Mouse (Mus musculus): ENCODE measurements around the gene Spock1.
A peak's percentile ranks its signal among the peaks of the same experiment; 100 is the strongest.
"Not testable (repeated sequence)": the region's sequence is repeated elsewhere in the genome, so short reads cannot be mapped to it uniquely, and the experiment has no call there.

Gene Spock1

DNA sequence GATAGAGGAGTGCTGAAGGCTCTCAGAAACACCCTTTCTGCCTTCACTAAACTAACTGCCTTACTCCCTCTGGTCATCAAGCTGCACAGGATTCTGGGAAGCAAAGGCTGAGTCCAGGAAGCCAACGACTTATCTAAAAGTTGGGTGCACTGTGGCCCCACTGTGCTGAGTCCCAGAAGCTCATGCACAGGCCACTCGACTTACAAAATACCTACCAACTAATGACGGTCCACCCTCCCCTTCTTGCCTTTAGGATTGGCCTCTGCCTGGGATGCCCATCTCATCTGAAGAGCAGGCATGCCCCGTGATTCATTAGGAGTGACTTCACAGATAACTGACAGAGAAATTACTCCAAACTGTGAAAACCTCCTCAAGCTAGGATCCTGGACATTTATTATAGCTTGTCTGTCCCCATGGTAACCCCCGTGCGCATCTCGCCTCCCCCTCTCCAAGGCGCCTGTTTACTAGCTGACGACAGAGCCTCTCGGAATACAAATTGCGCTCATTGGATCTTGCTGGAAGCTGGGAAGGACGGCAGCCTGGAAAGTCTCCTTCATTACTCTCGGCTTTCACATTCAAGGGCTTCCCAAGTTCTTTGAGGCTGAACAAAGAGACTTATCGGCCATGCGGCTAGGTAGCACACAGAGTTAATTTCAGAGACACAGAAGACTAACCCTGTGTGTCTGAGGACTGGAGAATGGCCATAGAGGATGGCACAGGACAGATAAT lies 312.9 kb downstream of the Spock1 start:
- DNase-seq (ENCODE audit: low spot score) = no peak

DNA sequence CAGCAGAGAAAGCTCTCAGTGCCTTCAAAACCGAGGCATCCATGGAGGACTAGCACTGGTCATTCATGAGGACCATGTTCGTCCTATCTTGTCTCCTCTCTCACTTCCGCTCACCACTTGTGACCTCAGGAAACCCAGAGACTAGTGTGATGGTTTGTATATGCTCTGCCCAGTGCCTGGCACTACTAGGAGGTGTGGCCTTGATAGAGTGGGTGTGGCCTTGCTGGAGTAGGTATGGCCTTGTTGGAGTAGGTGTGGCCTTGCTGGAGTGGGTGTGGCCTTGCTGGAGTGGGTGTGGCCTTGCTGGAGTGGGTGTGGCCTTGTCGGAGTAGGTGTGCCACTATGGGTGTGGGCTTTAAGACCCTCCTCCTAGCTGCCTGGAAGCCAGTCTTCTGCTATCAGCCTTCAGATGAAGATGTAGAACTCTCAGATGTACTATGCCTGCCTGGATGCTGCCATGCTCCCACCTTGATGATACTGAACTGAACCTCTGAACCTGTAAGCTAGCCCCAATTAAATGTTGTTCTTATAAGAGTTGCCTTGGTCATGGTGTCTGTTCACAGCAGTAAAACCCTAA lies 318.7 kb downstream of the Spock1 start:
- not testable (repeated sequence) for DNase-seq (ENCODE audit: low spot score)

GRCm38 (mm10) chr13:57588558-57589273 lies 319.4 kb downstream of the Spock1 start:
- DNase-seq (ENCODE audit: low spot score) = no peak

- no peak for DNase-seq (ENCODE audit: low spot score)
Observed at GRCm38 (mm10) chr13:57585131-57585530, 323.0 kb downstream of the Spock1 start.

DNA sequence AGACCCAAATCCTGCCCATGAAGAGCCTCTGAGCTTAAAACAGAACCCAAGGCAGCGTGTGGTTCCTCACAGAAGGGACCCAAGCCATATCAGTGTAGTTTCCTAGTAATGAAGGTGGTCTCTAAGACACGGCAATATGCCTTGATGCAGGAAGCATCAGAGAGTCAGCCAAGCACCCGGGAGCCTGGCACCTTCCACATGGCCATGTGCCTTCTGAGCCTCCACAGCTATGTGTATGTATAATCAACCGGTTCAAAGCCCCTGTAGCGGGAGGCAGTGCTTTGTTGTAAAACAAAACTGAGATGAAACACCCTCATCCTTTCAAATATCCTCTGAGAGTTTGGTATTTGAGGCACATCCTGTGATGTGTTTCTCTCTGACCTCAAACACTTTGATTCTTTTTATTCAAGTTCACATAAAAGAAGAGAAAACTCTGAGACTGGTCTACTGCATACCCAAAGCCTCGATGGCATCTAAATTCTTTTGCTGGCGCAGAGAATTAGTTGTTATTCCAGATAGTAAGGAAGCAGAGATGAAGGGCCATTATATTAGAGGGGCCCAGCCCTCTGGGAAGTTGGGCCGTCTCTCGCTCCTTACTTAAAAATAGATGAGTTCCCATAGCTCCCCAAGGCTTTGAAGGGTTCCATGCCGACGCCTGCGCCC lies 325.7 kb downstream of the Spock1 start:
- no peak for DNase-seq (ENCODE audit: low spot score)

DNA sequence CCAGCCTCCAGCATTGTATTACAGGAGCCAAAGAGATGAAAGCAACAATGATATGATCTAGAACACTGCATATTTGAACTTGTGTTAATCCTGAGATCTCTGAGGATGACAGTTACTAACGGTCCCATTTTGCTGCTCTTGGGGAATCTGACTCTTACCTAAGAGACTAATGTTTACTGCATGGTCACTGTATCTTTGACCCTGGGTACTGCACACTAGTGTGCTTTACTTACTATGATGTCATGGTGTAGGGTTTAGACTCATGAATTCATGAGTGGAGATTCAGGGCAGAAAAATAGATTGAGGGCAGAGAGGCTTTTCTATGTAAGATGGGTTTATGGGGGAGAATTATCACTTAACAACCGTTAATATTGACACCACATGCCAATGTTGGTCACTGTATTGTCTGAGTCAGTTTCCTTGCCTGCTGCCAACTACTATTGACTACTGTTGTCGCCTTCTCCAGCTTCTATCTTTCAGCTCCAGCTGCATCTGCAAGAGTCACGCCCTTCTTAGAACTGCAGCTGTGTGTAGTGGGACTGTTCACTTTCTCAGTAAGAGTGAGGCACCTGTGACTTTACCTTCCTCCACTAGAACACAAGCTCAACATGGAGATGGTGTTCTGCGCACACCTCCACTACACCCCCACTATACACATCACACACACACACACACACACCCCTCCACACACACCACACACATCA lies 330.4 kb downstream of the Spock1 start:
- DNase-seq (ENCODE audit: low spot score) = no peak

- DNase-seq (ENCODE audit: low spot score) = no peak
Observed at GRCm38 (mm10) chr13:57573501-57573900, 334.6 kb downstream of the Spock1 start.

DNA sequence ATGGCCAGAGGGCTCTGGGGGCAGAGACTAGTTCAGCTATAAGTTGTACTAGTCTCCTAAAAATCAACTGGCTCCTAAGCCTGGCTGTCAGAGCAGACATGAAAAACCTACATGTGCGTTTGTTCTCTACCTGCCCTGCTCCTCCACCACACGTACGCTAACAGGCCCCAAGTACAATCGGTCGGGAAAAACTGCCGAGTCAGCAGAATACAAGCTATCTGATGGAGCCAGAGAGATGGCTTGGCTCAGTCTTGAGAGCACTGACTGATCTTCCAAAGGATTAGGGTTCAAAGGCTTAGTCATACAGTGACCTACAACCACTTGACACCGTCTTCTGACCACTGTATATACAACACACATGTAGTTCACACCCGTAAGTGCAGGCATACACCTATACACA lies 339.7 kb downstream of the Spock1 start:
- no peak for DNase-seq (ENCODE audit: low spot score)

DNA sequence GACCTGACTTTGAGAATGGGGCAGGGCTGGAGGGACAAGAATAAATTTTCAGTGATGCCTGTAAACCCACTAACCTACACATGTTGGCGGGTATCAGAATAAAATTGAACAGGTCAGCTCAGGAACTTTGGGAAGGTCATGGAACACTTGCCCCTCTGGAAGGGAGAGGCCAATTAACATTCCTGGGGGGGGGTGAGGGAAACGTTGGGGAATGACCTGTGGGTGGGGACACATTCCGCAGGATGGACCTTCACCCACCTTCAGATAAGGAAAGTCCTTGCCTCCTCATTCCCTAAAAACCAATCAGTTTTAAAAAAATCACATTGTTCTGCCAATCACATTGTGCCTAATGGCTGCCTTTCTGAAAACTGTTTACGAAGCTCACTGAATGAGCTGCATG lies 352.9 kb downstream of the Spock1 start:
- no peak for DNase-seq (ENCODE audit: low spot score)

- no peak for DNase-seq (ENCODE audit: low spot score)
Observed at GRCm38 (mm10) chr13:57549743-57550142, 358.4 kb downstream of the Spock1 start.

DNA sequence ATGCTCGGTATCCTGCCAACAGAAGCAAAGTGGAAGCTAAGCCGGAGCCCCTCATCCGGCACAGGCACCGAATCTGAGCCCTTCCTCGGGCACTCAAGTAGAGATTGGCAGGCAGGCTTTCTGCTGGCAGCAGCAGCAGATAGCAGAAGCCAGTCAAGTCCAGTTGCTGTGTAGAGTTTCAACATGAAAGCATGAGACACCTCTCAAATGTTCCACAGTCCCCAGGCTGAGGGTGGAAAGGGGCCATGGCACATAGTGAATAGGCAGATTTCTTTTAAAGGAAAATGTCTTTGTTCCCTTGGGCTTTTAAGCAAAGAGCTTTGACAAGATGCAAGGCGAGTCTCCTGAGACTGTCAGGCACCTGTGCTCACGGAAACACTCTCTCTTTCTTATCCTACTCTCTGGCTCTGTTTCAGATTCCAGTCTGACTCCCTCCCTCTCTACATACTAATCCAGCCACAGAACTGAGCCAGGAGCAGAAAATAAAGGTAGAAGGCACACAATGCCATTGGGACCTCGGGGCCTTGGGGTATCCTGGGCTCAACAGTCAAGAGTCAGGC lies 371.1 kb downstream of the Spock1 start:
- DNase-seq (ENCODE audit: low spot score) = no peak

- no peak for DNase-seq (ENCODE audit: low spot score)
Observed at GRCm38 (mm10) chr13:57534325-57534724, 373.8 kb downstream of the Spock1 start.

GRCm38 (mm10) chr13:57525946-57526345 lies 382.2 kb downstream of the Spock1 start:
- DNase-seq (ENCODE audit: low spot score) = no peak

DNA sequence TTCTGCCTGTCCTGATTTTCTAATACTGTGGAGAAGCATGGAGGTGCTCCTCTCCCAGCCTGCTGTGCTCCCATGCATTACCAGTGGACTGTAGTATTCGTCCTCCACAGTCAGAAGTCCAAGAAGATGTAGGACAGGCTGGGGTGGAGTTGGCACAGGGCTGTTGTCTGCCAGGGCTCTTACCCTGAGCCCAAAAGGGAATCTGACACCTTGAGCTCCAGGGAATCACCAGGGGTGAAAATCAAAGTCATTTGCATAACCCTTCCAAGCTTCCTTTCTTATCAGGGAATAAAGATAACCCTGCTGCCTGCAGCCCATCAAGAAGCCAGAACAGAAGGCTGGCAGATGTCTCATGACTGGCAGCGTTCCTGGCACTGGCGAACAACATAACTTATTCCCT lies 383.6 kb downstream of the Spock1 start:
- no peak for DNase-seq (ENCODE audit: low spot score)

- DNase-seq (ENCODE audit: low spot score) = no peak
Observed at GRCm38 (mm10) chr13:57523366-57523765, 384.8 kb downstream of the Spock1 start.

DNA sequence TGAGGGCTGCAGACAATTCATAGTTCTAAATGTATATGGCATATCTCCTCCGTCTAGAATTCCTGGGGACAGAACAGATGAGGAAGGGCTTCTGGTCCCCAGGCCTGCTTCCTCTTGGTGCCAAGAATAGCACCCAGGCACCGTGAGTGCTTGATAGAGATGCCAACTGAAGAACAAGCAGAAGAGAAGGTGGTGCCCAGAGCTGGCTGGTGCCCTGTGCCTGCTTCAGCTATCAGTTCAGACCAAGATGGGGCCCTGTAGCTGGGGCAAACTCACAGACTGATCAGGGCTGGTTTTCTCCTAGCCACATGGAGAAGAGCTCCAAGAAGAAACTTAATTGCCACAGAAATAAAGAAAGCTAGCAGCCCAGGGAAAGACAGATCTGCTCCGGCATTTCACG lies 385.8 kb downstream of the Spock1 start:
- DNase-seq (ENCODE audit: low spot score) = no peak

DNA sequence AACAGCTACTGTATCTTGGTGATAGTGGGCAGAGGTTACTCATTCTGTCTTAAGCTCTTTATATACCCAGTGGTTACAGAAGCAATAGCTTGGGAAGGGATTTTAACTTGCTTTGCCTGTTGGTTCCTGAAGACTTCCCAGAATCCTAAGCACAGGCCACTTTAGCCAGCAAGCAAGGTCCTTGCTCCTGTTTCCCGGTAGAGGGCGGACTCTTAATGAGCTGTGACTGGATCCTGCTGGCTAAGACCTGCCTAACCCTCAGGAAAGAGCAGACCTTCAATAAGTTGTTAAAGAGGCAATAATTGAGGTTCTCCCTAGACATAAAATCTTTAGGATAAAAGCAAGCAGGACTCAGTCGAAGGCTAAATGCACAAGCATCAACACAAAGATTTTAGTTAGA lies 387.0 kb downstream of the Spock1 start:
- peak; percentile 1 for DNase-seq (ENCODE audit: low spot score)

- DNase-seq (ENCODE audit: low spot score) = no peak
Observed at GRCm38 (mm10) chr13:57519790-57520189, 388.3 kb downstream of the Spock1 start.

- DNase-seq (ENCODE audit: low spot score) = no peak
Observed at GRCm38 (mm10) chr13:57515737-57516136, 392.4 kb downstream of the Spock1 start.

GRCm38 (mm10) chr13:57501552-57501951 lies 406.6 kb downstream of the Spock1 start:
- DNase-seq (ENCODE audit: low spot score) = no peak

DNA sequence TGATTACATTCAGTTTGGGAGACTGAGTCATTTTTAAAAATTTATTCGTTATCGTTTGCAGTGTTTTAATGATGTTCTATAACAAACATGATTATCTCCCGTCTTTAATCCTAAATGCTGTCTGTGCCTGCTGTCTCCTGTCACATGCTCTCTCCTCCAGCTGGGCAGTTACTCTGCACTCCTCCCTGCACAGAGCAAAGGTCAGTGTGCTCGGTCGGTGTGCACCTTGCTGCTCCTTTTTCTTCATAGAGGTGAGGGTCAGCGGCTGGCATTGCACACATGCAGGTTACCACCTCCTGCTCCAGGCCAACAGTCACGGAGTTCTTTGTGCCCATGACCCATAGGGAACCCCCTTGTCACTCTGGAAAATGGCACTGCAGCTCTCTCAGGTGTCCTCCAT lies 411.4 kb downstream of the Spock1 start:
- DNase-seq (ENCODE audit: low spot score) = no peak

- no peak for DNase-seq (ENCODE audit: low spot score)
Observed at GRCm38 (mm10) chr13:57494838-57495237, 413.3 kb downstream of the Spock1 start.
